In the genomic region with DNA sequence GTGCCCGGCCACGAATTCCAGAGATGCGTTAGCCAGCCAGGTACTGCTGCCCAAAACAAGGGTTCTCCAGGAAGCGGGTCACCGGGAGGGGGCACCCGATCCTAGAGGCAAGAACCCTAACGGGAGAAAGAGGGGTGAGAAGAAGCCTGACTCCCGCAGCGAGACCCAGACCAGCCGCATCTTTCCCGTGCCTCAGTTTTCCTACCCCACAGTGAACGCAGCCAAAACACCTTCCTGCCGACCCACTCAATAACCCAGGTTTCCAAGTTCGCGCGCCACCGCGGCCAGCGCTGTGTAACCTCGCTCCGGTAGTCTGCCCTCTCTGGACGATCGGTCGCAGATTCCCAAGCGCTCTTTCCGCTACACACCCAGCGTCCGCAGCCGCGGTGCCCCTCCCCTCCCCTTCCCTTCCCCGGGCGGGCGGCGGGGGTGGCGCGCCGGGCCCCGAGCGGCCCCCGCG, we compare ENCODE assay signal across 8 mouse cellular contexts. TPM values are rescaled to one million over a fixed set of nuclear protein-coding genes. Genes with fewer than 3 reads are reported as not detected.
DNase-seq lines count a peak whose midpoint lies in the region; ATAC-seq and TF ChIP-seq lines count a peak whose summit lies in the region.

No protein-coding gene starts in this region.

- WGBS in intestine, embryonic 14.5 days = 1% methylated on average over 37 of the region's 41 CpGs
- WGBS in midbrain, embryonic 14.5 days = under 1% methylated on average over 36 of the region's 41 CpGs

- peak; percentile 8 for DNase-seq in CD4-positive, CD25-positive, alpha-beta regulatory T cell, adult 2 months (ENCODE audit: low read depth, low spot score)
- DNase-seq in cerebellum, postnatal 25 days = peak; percentile 91 to 94
- peak; percentile 70 for DNase-seq in gastrocnemius, adult 2 months
- peak; percentile 79 for DNase-seq in intestine, embryonic 14.5 days (ENCODE audit: low spot score)
- peak; percentile 75 for DNase-seq in left cerebral cortex, postnatal 4 days
- peak; percentile 74 for DNase-seq in midbrain, embryonic 14.5 days
- DNase-seq in testis, postnatal 14 days (ENCODE audit: low spot score) = peak; percentile 28

- intact Hi-C loops in gastrocnemius, adult 2 months (cut with DNase I) = loop anchor here (1.0 kb wide), 1 partner anchor 92 kb away; no protein-coding TSS in a partner anchor
- intact Hi-C loops in left cerebral cortex, postnatal 4 days (cut with DNase I) = loop anchor here (5.0 kb wide), 1 partner anchor 84 kb away; no protein-coding TSS in a partner anchor

- H3K9me3 ChIP-seq in intestine, embryonic 14.5 days (ENCODE audit: control insufficient read depth, low read length) = no peaks in the 10 kb centered on the region
- no peaks in the 10 kb centered on the region for H3K9me3 ChIP-seq in midbrain, embryonic 14.5 days (ENCODE audit: control insufficient read depth, low read length)

- H3K36me3 ChIP-seq in intestine, embryonic 14.5 days (ENCODE audit: control insufficient read depth, insufficient read depth, low read length) = no peaks in the 10 kb centered on the region
- no peaks in the 10 kb centered on the region for H3K36me3 ChIP-seq in midbrain, embryonic 14.5 days (ENCODE audit: control insufficient read depth, insufficient read depth, low read length)

- peak; percentile 59 for TF ChIP-seq CTCF in gastrocnemius, adult 2 months (IDR thresholded peaks at IDR 0.05)

- H3K4me1 ChIP-seq in intestine, embryonic 14.5 days (replicated peaks; ENCODE audit: control insufficient read depth, insufficient read depth, low read length) = peaks cover 11% of the 10 kb centered on the region
- H3K4me1 ChIP-seq in midbrain, embryonic 14.5 days (ENCODE audit: control insufficient read depth, insufficient read depth, low read length) = 0 out of 2 replicates have a peak, but pooled peaks cover 6% of the 10 kb centered on the region

- H3K27me3 ChIP-seq in intestine, embryonic 14.5 days (replicated peaks; ENCODE audit: control insufficient read depth, insufficient read depth, low read length) = peaks cover 66% of the 10 kb centered on the region
- H3K27me3 ChIP-seq in midbrain, embryonic 14.5 days (ENCODE audit: control insufficient read depth, insufficient read depth, low read length) = peaks cover 24% of the 10 kb centered on the region

- ATAC-seq in CD4-positive, CD25-positive, alpha-beta regulatory T cell, adult 4 months = no peak
- ATAC-seq in intestine, embryonic 14.5 days (replicated peaks; ENCODE audit: low FRiP score, low TSS enrichment, low read depth) = peak; percentile 37; the same call in 1 of the 2 replicates
- ATAC-seq in midbrain, embryonic 14.5 days (ENCODE audit: low FRiP score, low TSS enrichment) = no peak

- H3K4me3 ChIP-seq in gastrocnemius, adult 2 months = peak overlapping the region; percentile 81
- peak overlapping the region; percentile 64 for H3K4me3 ChIP-seq in intestine, embryonic 14.5 days (ENCODE audit: low read depth, low read length)
- peak overlapping the region; percentile 77 for H3K4me3 ChIP-seq in midbrain, embryonic 14.5 days (replicated peaks; ENCODE audit: low read depth, low read length)

- H3K27ac ChIP-seq in gastrocnemius, adult 2 months = no peak overlapping the region
- no peak overlapping the region for H3K27ac ChIP-seq in intestine, embryonic 14.5 days (ENCODE audit: low read depth)
- peak overlapping the region; percentile 63; the same call in 1 of the 2 replicates for H3K27ac ChIP-seq in midbrain, embryonic 14.5 days (replicated peaks; ENCODE audit: low read depth, low read length)

- H3K9ac ChIP-seq in intestine, embryonic 14.5 days (ENCODE audit: low read length) = peak overlapping the region; percentile 49
- peak overlapping the region; percentile 80 for H3K9ac ChIP-seq in midbrain, embryonic 14.5 days (replicated peaks; ENCODE audit: low read length)

- peak overlapping the region; percentile 66 for H3K4me2 ChIP-seq in intestine, embryonic 14.5 days (ENCODE audit: low read length)
- peak overlapping the region; percentile 96 for H3K4me2 ChIP-seq in midbrain, embryonic 14.5 days (ENCODE audit: low read length)

RNA-seq across cellular contexts. Expression of gene Dlgap4, which starts 0.4 kb away (rescaled TPM):
- 100 to 1,000 TPM in 1 of 2 experiments, 10 to 100 TPM in 1; 71.7 to 109 TPM for polyA plus RNA-seq in CD4-positive, CD25-positive, alpha-beta regulatory T cell, adult 4 months (2017; shearing (Covaris generic))
- 10 to 100 TPM; 43.5 to 55.3 TPM for total RNA-seq in gastrocnemius, adult 2 months (2021)
- 74.8 and 85.4 TPM in 2 replicates for polyA plus RNA-seq in intestine, embryonic 14.5 days (2014; fragmentation: Nextera tagmentation; extraction: Ambion mirVana)
- 100 to 1,000 TPM; 306 to 315 TPM for total RNA-seq in left cerebral cortex, postnatal 4 days (2021)
- polyA plus RNA-seq in midbrain, embryonic 14.5 days (2014; fragmentation: Nextera tagmentation; extraction: Ambion mirVana) = 272 and 276 TPM in 2 replicates

Comparison
In these comparisons a context has a peak if more than half of its experiments do, and no peak if none do; other contexts are left out.
1. DNase-seq: peak in every context shown above with its lines; median percentile 92 in cerebellum, postnatal 25 days; 79 in intestine, embryonic 14.5 days; 75 in left cerebral cortex, postnatal 4 days; 74 in midbrain, embryonic 14.5 days; 70 in gastrocnemius, adult 2 months; 28 in testis, postnatal 14 days; 8 in CD4-positive, CD25-positive, alpha-beta regulatory T cell, adult 2 months.